In genomic region chr6:3543862-3544261, GRCm38 (mm10) we compare ENCODE assay signal across 18 mouse cellular contexts. TPM values are rescaled to one million over a fixed set of nuclear protein-coding genes. Genes with fewer than 3 reads are reported as not detected.
"Had no signal": no experiment of that assay in that cellular context is flagged by ENCODE, and none has a peak within 500 bp of the region (broad histone marks: within the 10 kb centered on the region; RNA-seq: fewer than 3 reads in every experiment).

No protein-coding gene starts in this region.

- H3K4me3 ChIP-seq: midbrain, embryonic 10.5 days; midbrain, embryonic 12.5 days; myocyte; neural tube, embryonic 13.5 days; neural tube, embryonic 15.5 days had no signal

- H3K27me3 ChIP-seq: midbrain, embryonic 12.5 days; neural tube, embryonic 13.5 days; neural tube, embryonic 15.5 days had no signal

- H3K27ac ChIP-seq: midbrain, embryonic 10.5 days; midbrain, embryonic 12.5 days; neural tube, embryonic 13.5 days; neural tube, embryonic 15.5 days had no signal

- H3K4me1 ChIP-seq: midbrain, embryonic 12.5 days; neural tube, embryonic 13.5 days; neural tube, embryonic 15.5 days had no signal

- H3K9ac ChIP-seq: lung, embryonic 14.5 days; midbrain, embryonic 12.5 days; neural tube, embryonic 13.5 days; neural tube, embryonic 15.5 days had no signal

- H3K4me2 ChIP-seq: lung, embryonic 14.5 days; midbrain, embryonic 12.5 days; neural tube, embryonic 13.5 days; neural tube, embryonic 15.5 days had no signal

- DNase-seq: lung, adult 18-20 months; lung, embryonic 14.5 days; lung, postnatal 10 days; lung, postnatal 4 days; midbrain, embryonic 14.5 days; retina, postnatal 1 day; right cerebral cortex, adult 18-20 months; right cerebral cortex, postnatal 25 days; right cerebral cortex, postnatal 4 days; spleen, adult 18-20 months; thymus, adult 18-20 months; thymus, postnatal 14 days; thymus, postnatal 36 days had no signal

- H3K9me3 ChIP-seq: midbrain, embryonic 10.5 days; midbrain, embryonic 12.5 days; neural tube, embryonic 13.5 days; neural tube, embryonic 15.5 days had no signal

RNA-seq across cellular contexts. Expression of gene Hepacam2, which starts 45.8 kb away (rescaled TPM):
- polyA plus RNA-seq: myocyte had no signal
